Mouse (Mus musculus) limb, embryonic 10.5 days (tissue): Measurements from ENCODE around the gene Hoxc13. TPM values are rescaled to one million over a fixed set of nuclear protein-coding genes. Genes with fewer than 3 reads are reported as not detected.

Experiments
- DNase-seq: peaks from one replicate; pipeline ENCODE4 v3.0.0-alpha.2; 2017; ENCODE audit warnings: low spot score
- H3K27ac ChIP-seq: fragments of 300-500 bp; sonication (generic); 2 replicates; pipeline ENCODE4 v1.5.1; 2016; ENCODE audit warnings: mild to moderate bottlenecking
- H3K27me3 ChIP-seq: fragments of 300-500 bp; sonication (generic); 2 replicates; pipeline ENCODE4 v1.6.1; 2016; ENCODE audit warnings: low read depth, mild to moderate bottlenecking; ENCODE audit not compliant: poor library complexity, severe bottlenecking
- H3K36me3 ChIP-seq: fragments of 300-500 bp; sonication (generic); 2 replicates; pipeline ENCODE4 v1.6.1; 2016; ENCODE audit warnings: mild to moderate bottlenecking, moderate library complexity
- H3K4me1 ChIP-seq: fragments of 300-500 bp; sonication (generic); 2 replicates; pipeline ENCODE4 v1.6.1; 2016
- H3K4me3 ChIP-seq: fragments of 300-500 bp; sonication (generic); 2 replicates; pipeline ENCODE4 v1.5.1; 2016; ENCODE audit warnings: mild to moderate bottlenecking, moderate library complexity
- H3K9me3 ChIP-seq: fragments of 300-500 bp; sonication (generic); replicated peaks from 2 replicates; pipeline ENCODE4 v1.6.1; 2016; ENCODE audit warnings: mild to moderate bottlenecking
- WGBS: fragments of 180-500 bp; shearing (Covaris S2); methylation state at CpG from one replicate; pipeline ENCODE4 v1.1.7; 2016; 5-methylcytosine and 5-hydroxymethylcytosine counted together
- polyA plus RNA-seq: library from polyadenylated mRNA; unstranded; fragments of >200 nt; fragmentation: Nextera tagmentation; extraction: Ambion mirVana; gene quantifications from 2 replicates; pipeline ENCODE4 v1.2.1, GENCODE M21; 2016

Gene Hoxc13
- polyA plus RNA-seq, 1 experiment from 2014 or later: 1.2 TPM

- no peaks in the 10 kb centered on the region for H3K36me3 ChIP-seq
- peak overlapping the region; percentile 41 for H3K4me3 ChIP-seq
- H3K4me1 ChIP-seq: peaks cover 17% of the 10 kb centered on the region
- H3K27ac ChIP-seq: no peak overlapping the region
- WGBS: under 1% methylated on average over 17 of the region's 20 CpGs
- H3K27me3 ChIP-seq: peaks cover 100% of the 10 kb centered on the region
- peak; percentile 89 for DNase-seq
- no peaks in the 10 kb centered on the region for H3K9me3 ChIP-seq
These were observed 284 bp upstream of the Hoxc13 start for GRCm38 (mm10) chr15:102920619-102921018.

GRCm38 (mm10) chr15:102922012-102922362 is 1.1 kb downstream of the Hoxc13 start:
- WGBS: 0% methylated on average over 24 of the region's 24 CpGs
- Histone ChIP-seq H3K4me3 (peak overlapping the region; percentile 41), H3K27ac (peak overlapping the region; percentile 66)

GRCm38 (mm10) chr15:102922636-102923500 is 2.0 kb downstream of the Hoxc13 start:
- DNase-seq: peak; percentile 53
- 18% methylated on average over 6 of the region's 6 CpGs for WGBS
- no peaks in the 10 kb centered on the region for H3K9me3 ChIP-seq
- no peak overlapping the region for H3K27ac ChIP-seq
- no peaks in the 10 kb centered on the region for H3K36me3 ChIP-seq
- peaks cover 100% of the 10 kb centered on the region for H3K27me3 ChIP-seq
- H3K4me3 ChIP-seq: no peak overlapping the region
- peaks cover 17% of the 10 kb centered on the region for H3K4me1 ChIP-seq

More at GRCm38 (mm10) chr15:102922012-102922362, 1.1 kb downstream of the Hoxc13 start:
- peak; percentile 68 for DNase-seq
- Histone ChIP-seq H3K9me3 (no peaks in the 10 kb centered on the region), H3K36me3 (no peaks in the 10 kb centered on the region), H3K27me3 (peaks cover 100% of the 10 kb centered on the region), H3K4me1 (peaks cover 17% of the 10 kb centered on the region)

- Histone ChIP-seq H3K27me3 (peaks cover 100% of the 10 kb centered on the region), H3K36me3 (no peaks in the 10 kb centered on the region), H3K9me3 (no peaks in the 10 kb centered on the region), H3K4me3 (no peak overlapping the region), H3K4me1 (peaks cover 8% of the 10 kb centered on the region), H3K27ac (no peak overlapping the region)
- peak; percentile 67 for DNase-seq
- under 1% methylated on average over 40 of the region's 40 CpGs for WGBS
These were observed 6.2 kb downstream of the Hoxc13 start for GRCm38 (mm10) chr15:102927032-102927645.

- Histone ChIP-seq H3K4me3 (0 out of 2 replicates have a peak overlapping the region, but pooled peaks have one; percentile 7), H3K4me1 (peaks cover 18% of the 10 kb centered on the region), H3K36me3 (no peaks in the 10 kb centered on the region), H3K27me3 (peaks cover 100% of the 10 kb centered on the region), H3K27ac (no peak overlapping the region), H3K9me3 (no peaks in the 10 kb centered on the region)
- peak; percentile 61 for DNase-seq
- WGBS: under 1% methylated on average over 23 of the region's 23 CpGs
These were observed 10.9 kb downstream of the Hoxc13 start for GRCm38 (mm10) chr15:102931706-102932358.

GRCm38 (mm10) chr15:102934438-102934837 is 13.5 kb downstream of the Hoxc13 start:
- H3K27me3 ChIP-seq: peaks cover 100% of the 10 kb centered on the region
- H3K36me3 ChIP-seq: no peaks in the 10 kb centered on the region
- no peak overlapping the region for H3K27ac ChIP-seq
- DNase-seq: no peak
- under 1% methylated on average over 12 of the region's 12 CpGs for WGBS
- no peaks in the 10 kb centered on the region for H3K9me3 ChIP-seq
- peaks cover 36% of the 10 kb centered on the region for H3K4me1 ChIP-seq
- 0 out of 2 replicates have a peak overlapping the region, but pooled peaks have one; percentile 0 for H3K4me3 ChIP-seq

GRCm38 (mm10) chr15:102934897-102935296 is 14.0 kb downstream of the Hoxc13 start:
- Histone ChIP-seq H3K4me1 (peaks cover 41% of the 10 kb centered on the region), H3K36me3 (no peaks in the 10 kb centered on the region), H3K4me3 (0 out of 2 replicates have a peak overlapping the region, but pooled peaks have one; percentile 0), H3K27me3 (peaks cover 100% of the 10 kb centered on the region), H3K9me3 (no peaks in the 10 kb centered on the region), H3K27ac (no peak overlapping the region)
- under 1% methylated on average over 27 of the region's 27 CpGs for WGBS
- DNase-seq: peak; percentile 74

- H3K27ac ChIP-seq: peak within 1 kb of the TSS; percentile 70
- H3K36me3 ChIP-seq: no peaks in the 10 kb centered on the region
- H3K4me1 ChIP-seq: peaks cover 42% of the 10 kb centered on the region
- peak within 1 kb of the TSS; percentile 32 for H3K4me3 ChIP-seq
- H3K27me3 ChIP-seq: peaks cover 100% of the 10 kb centered on the region
- no peak for DNase-seq
- no peaks in the 10 kb centered on the region for H3K9me3 ChIP-seq
- WGBS: 2% methylated on average over 31 of the region's 31 CpGs
These were observed 15.5 kb downstream of the Hoxc13 start, which contains the start of gene Hoxc12 for GRCm38 (mm10) chr15:102936279-102936972. Gene Hoxc12 (plus strand): TSS chr15:102936757.

GRCm38 (mm10) chr15:102937036-102937666 is 16.2 kb downstream of the Hoxc13 start:
- under 1% methylated on average over 50 of the region's 50 CpGs for WGBS
- Histone ChIP-seq H3K27ac (peak overlapping the region; percentile 70), H3K4me1 (peaks cover 37% of the 10 kb centered on the region), H3K9me3 (no peaks in the 10 kb centered on the region), H3K4me3 (peak overlapping the region; percentile 32), H3K36me3 (no peaks in the 10 kb centered on the region), H3K27me3 (peaks cover 100% of the 10 kb centered on the region)
- DNase-seq: no peak

GRCm38 (mm10) chr15:102939256-102940155 is 18.6 kb downstream of the Hoxc13 start:
- under 1% methylated on average over 34 of the region's 34 CpGs for WGBS
- Histone ChIP-seq H3K27me3 (peaks cover 100% of the 10 kb centered on the region), H3K27ac (peak overlapping the region; percentile 44), H3K4me1 (peaks cover 48% of the 10 kb centered on the region), H3K4me3 (peak overlapping the region; percentile 36), H3K9me3 (no peaks in the 10 kb centered on the region), H3K36me3 (no peaks in the 10 kb centered on the region)
- DNase-seq: peak; percentile 62

GRCm38 (mm10) chr15:102942739-102943467 is 22.0 kb downstream of the Hoxc13 start:
- H3K4me3 ChIP-seq: peak overlapping the region; percentile 51
- DNase-seq: peak; percentile 72
- H3K27ac ChIP-seq: peak overlapping the region; percentile 87
- H3K4me1 ChIP-seq: peaks cover 36% of the 10 kb centered on the region
- WGBS: under 1% methylated on average over 53 of the region's 53 CpGs
- no peaks in the 10 kb centered on the region for H3K9me3 ChIP-seq
- peaks cover 100% of the 10 kb centered on the region for H3K27me3 ChIP-seq
- H3K36me3 ChIP-seq: no peaks in the 10 kb centered on the region
